7 mouse cellular contexts compared by ENCODE assay signal in genomic region chr11:97840539-97840954, GRCm38 (mm10). TPM values are rescaled to one million over a fixed set of nuclear protein-coding genes. Genes with fewer than 3 reads are reported as not detected.
DNase-seq lines count a peak whose midpoint lies in the region; ATAC-seq and TF ChIP-seq lines count a peak whose summit lies in the region.

TSS of gene B230217C12Rik (plus strand) at chr11:97840780.

- WGBS in heart, postnatal 0 days, result under 1% methylated on average over 6 of the region's 6 CpGs
- 1% methylated on average over 6 of the region's 6 CpGs for whole genome bisulfite sequencing in limb, embryonic 15.5 days
- WGBS in neural tube, embryonic 11.5 days, result 0% methylated on average over 6 of the region's 6 CpGs

- H3K27me3 ChIP-seq in heart, postnatal 0 days (ENCODE audit: control insufficient read depth, insufficient read depth, low read length), result no peaks in the 10 kb centered on the region
- H3K27me3 ChIP-seq in limb, embryonic 15.5 days, result no peaks in the 10 kb centered on the region
- H3K27me3 ChIP-seq in neural tube, embryonic 11.5 days (ENCODE audit: control insufficient read depth, insufficient read depth, low read length), result no peaks in the 10 kb centered on the region

- peak; percentile 18 for DNase-seq in urinary bladder, adult 2 months (ENCODE audit: low spot score)
- DNase-seq in urinary bladder, postnatal 4 days (ENCODE audit: low spot score in 2 of 2), result no peak
- peak; percentile 77 for DNase-seq in cerebellum, adult 9-11 months
- no peak for DNase-seq in heart, postnatal 0 days (ENCODE audit: low spot score)
- peak; percentile 63 for DNase-seq in neural tube, embryonic 11.5 days (ENCODE audit: low spot score)
- DNase-seq in gastrocnemius, adult 18-20 months (ENCODE audit: low spot score), result no peak

- no peak; the same call in 1 of the 2 replicates for ATAC-seq in heart, postnatal 0 days (ENCODE audit: insufficient read depth, low read depth)
- peak; percentile 31; the same call in 1 of the 2 replicates for ATAC-seq in limb, embryonic 15.5 days (ENCODE audit: insufficient number of reproducible peaks, low FRiP score, low TSS enrichment, low read depth)
- 0 out of 2 replicates have a peak, but pooled peaks have one; percentile 13 for ATAC-seq in neural tube, embryonic 11.5 days (ENCODE audit: insufficient read depth, low FRiP score, low TSS enrichment)

- no peak for TF ChIP-seq EP300 in heart, postnatal 0 days (IDR thresholded peaks at IDR 0.05; ENCODE audit: low read depth)

- H3K9ac ChIP-seq in heart, postnatal 0 days (replicated peaks; ENCODE audit: low read depth, low read length), result 0 out of 2 replicates have a peak within 1 kb of the TSS, but pooled peaks have one; percentile 8
- H3K9ac ChIP-seq in limb, embryonic 15.5 days, result peak within 1 kb of the TSS; percentile 42; the same call in 1 of the 2 replicates
- H3K9ac ChIP-seq in neural tube, embryonic 11.5 days (ENCODE audit: low read length), result peak within 1 kb of the TSS; percentile 67

- H3K27ac ChIP-seq in heart, postnatal 0 days (ENCODE audit: low read depth), result peak within 1 kb of the TSS; percentile 26
- H3K27ac ChIP-seq in limb, embryonic 15.5 days, result peak within 1 kb of the TSS; percentile 88
- peak within 1 kb of the TSS; percentile 70 for H3K27ac ChIP-seq in neural tube, embryonic 11.5 days (ENCODE audit: low read depth, low read length)

- H3K36me3 ChIP-seq in heart, postnatal 0 days (replicated peaks; ENCODE audit: control insufficient read depth, insufficient read depth, low read length), result 0 out of 2 replicates have a peak, but pooled peaks cover 13% of the 10 kb centered on the region
- H3K36me3 ChIP-seq in limb, embryonic 15.5 days, result peaks cover 28% of the 10 kb centered on the region
- H3K36me3 ChIP-seq in neural tube, embryonic 11.5 days (ENCODE audit: control insufficient read depth, insufficient read depth, low read length), result peaks cover 7% of the 10 kb centered on the region; the same call in 1 of the 2 replicates

- peak; percentile 33; the same call in 1 of the 2 replicates for TF ChIP-seq CTCF in heart, postnatal 0 days (IDR thresholded peaks at IDR 0.05; ENCODE audit: low read depth)

- H3K4me2 ChIP-seq in heart, postnatal 0 days (ENCODE audit: low read depth, low read length), result peak within 1 kb of the TSS; percentile 60
- H3K4me2 ChIP-seq in limb, embryonic 15.5 days, result peak within 1 kb of the TSS; percentile 60
- peak within 1 kb of the TSS; percentile 61 for H3K4me2 ChIP-seq in neural tube, embryonic 11.5 days (ENCODE audit: low read depth)

- H3K9me3 ChIP-seq in heart, postnatal 0 days (replicated peaks; ENCODE audit: control insufficient read depth, low read length), result no peaks in the 10 kb centered on the region
- no peaks in the 10 kb centered on the region for H3K9me3 ChIP-seq in limb, embryonic 15.5 days
- H3K9me3 ChIP-seq in neural tube, embryonic 11.5 days (ENCODE audit: control insufficient read depth, low read length), result no peaks in the 10 kb centered on the region

- H3K4me3 ChIP-seq in heart, postnatal 0 days (ENCODE audit: low read depth, low read length), result peak within 1 kb of the TSS; percentile 43
- peak within 1 kb of the TSS; percentile 46 for H3K4me3 ChIP-seq in limb, embryonic 15.5 days
- H3K4me3 ChIP-seq in neural tube, embryonic 11.5 days (ENCODE audit: low read depth, low read length), result peak within 1 kb of the TSS; percentile 52

- H3K4me1 ChIP-seq in heart, postnatal 0 days (ENCODE audit: control insufficient read depth, insufficient read depth), result 0 out of 2 replicates have a peak, but pooled peaks cover 2% of the 10 kb centered on the region
- peaks cover 17% of the 10 kb centered on the region for H3K4me1 ChIP-seq in limb, embryonic 15.5 days
- H3K4me1 ChIP-seq in neural tube, embryonic 11.5 days (ENCODE audit: control insufficient read depth, insufficient read depth, low read length), result peaks cover 10% of the 10 kb centered on the region

RNA-seq across cellular contexts. Expression of gene B230217C12Rik, which starts in this region (rescaled TPM):
- polyA plus RNA-seq in urinary bladder, adult 2 months (2012; rRNA removed), result 3.8 and 5.6 TPM in 2 replicates
- total RNA-seq in heart, postnatal 0 days (2014; rRNA removed; ENCODE audit: low replicate concordance), result 0.23 and 1.4 TPM in 2 replicates
- 0.97 and 1.6 TPM in 2 replicates for polyA plus RNA-seq in heart, postnatal 0 days (2015; fragmentation: Nextera tagmentation; extraction: Ambion mirVana)
- polyA plus RNA-seq in limb, embryonic 15.5 days (2015; fragmentation: Nextera tagmentation; extraction: Ambion mirVana), result 4.5 and 5.3 TPM in 2 replicates
- polyA plus RNA-seq in neural tube, embryonic 11.5 days (2014; fragmentation: Nextera tagmentation; extraction: Ambion mirVana), result 14.1 and 15.0 TPM in 2 replicates
- total RNA-seq in gastrocnemius, adult 18-20 months (2021), result under 1 TPM; 0.19 to 0.34 TPM

Comparison
In these comparisons a context has a peak if more than half of its experiments do, and no peak if none do; other contexts are left out.
1. DNase-seq: peak in urinary bladder, adult 2 months (single experiment), cerebellum, adult 9-11 months (single experiment) and neural tube, embryonic 11.5 days (single experiment); none in urinary bladder, postnatal 4 days (0 of 2), heart, postnatal 0 days (single experiment) and gastrocnemius, adult 18-20 months (single experiment).
2. H3K27ac ChIP-seq: peak in every context shown above with its lines; median percentile 88 in limb, embryonic 15.5 days; 70 in neural tube, embryonic 11.5 days; 26 in heart, postnatal 0 days.
3. H3K9ac ChIP-seq: peak in every context shown above with its lines; median percentile 67 in neural tube, embryonic 11.5 days; 42 in limb, embryonic 15.5 days; 8 in heart, postnatal 0 days.
4. Peak in every context shown above with its lines, with median percentiles within 50 percentile points of each other: H3K4me2 ChIP-seq and H3K4me3 ChIP-seq.